Mouse (Mus musculus) stomach, adult 2 months (tissue): ENCODE data around the gene Gm15737. TPM values are rescaled to one million over a fixed set of nuclear protein-coding genes. Genes with fewer than 3 reads are reported as not detected.

ENCODE experiments used
- polyA plus RNA-seq: library from polyadenylated mRNA; depleted of rRNA; stranded (reverse); fragments of >200 nt; gene quantifications from 2 replicates; pipeline ENCODE4 v1.2.3, GENCODE M21; 2012; rRNA removed

The Gm15737 gene
- 0.01 TPM in 1 of 2 replicates, not detected in the other for polyA plus RNA-seq

DNA sequence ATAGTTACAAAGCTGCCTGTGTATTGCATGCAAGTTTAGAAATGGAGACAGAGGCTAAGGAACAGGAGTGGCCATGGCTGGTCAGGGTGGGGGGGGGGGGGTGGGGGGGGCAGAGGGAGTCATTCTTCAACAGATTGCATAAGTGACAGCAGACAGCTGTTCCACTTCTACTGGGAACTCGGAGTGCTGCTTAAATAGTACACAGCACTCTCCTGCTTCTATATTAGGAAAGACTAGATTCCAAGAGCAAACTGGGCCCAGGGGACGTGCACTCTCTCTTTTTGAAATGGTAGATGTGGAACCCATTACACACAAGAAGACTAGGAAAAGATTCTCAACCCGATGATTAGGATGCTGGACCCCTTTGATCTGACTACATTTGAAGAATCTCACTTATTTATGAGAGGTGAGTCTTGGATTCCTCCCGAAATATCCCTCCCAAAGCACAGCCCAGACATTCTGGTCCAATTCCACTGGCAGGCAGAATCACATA is at the start of gene Gm15737:
TSS of gene Gm15737 (plus strand) at position 269 of the 493 bp plus-strand sequence.

Other genes starting within 250 kb of the Gm15737 start
- 0.94 and 1.7 TPM in 2 replicates for gene Prickle2, start 163.2 kb upstream of the Gm15737 start, polyA plus RNA-seq
- not detected in 2 replicates for gene A730049H05Rik, start 52.9 kb upstream of the Gm15737 start, polyA plus RNA-seq
- gene Adamts9, start 74.1 kb downstream of the Gm15737 start, polyA plus RNA-seq = 0.78 and 1.2 TPM in 2 replicates